ENCODE assay signal across 8 mouse cellular contexts in genomic region chr2:106973959-106974639, GRCm38 (mm10). TPM values are rescaled to one million over a fixed set of nuclear protein-coding genes. Genes with fewer than 3 reads are reported as not detected.
DNase-seq lines count a peak whose midpoint lies in the region; ATAC-seq lines count a peak whose summit lies in the region.

Arl14ep (minus strand) TSS chr2:106974424.

- no peaks in the 10 kb centered on the region for H3K4me1 ChIP-seq in hindbrain, embryonic 11.5 days (replicated peaks; ENCODE audit: control insufficient read depth, insufficient read depth, low read length)

- no peaks in the 10 kb centered on the region for H3K9me3 ChIP-seq in hindbrain, embryonic 11.5 days (ENCODE audit: control insufficient read depth, low read length)

- peak within 1 kb of the TSS; percentile 36 for H3K4me2 ChIP-seq in hindbrain, embryonic 11.5 days (replicated peaks; ENCODE audit: low read depth, low read length)

- no peak within 1 kb of the TSS for H3K27ac ChIP-seq in hindbrain, embryonic 11.5 days (ENCODE audit: low read depth, low read length)

- ATAC-seq in hindbrain, embryonic 11.5 days (ENCODE audit: low FRiP score), result peak; percentile 97

- under 1% methylated on average over 36 of the region's 36 CpGs for WGBS in hindbrain, embryonic 11.5 days

- H3K9ac ChIP-seq in hindbrain, embryonic 11.5 days (ENCODE audit: low read depth, low read length), result peak within 1 kb of the TSS; percentile 93

- no peaks in the 10 kb centered on the region for H3K27me3 ChIP-seq in hindbrain, embryonic 11.5 days (ENCODE audit: control insufficient read depth, insufficient read depth, low read length)

- H3K4me3 ChIP-seq in hindbrain, embryonic 11.5 days (ENCODE audit: low read depth, low read length), result peak within 1 kb of the TSS; percentile 74

- peak; percentile 94 for DNase-seq in Muller cell, postnatal 12 days (ENCODE audit: inconsistent ontology term)
- peak; percentile 89 for DNase-seq in cerebellum, adult 9-11 months
- peak; percentile 69 to 88 for DNase-seq in frontal cortex, adult 2 months (ENCODE audit: extremely low spot score in 1 of 2, low spot score in 1 of 2)
- DNase-seq in hindbrain, embryonic 11.5 days (ENCODE audit: low spot score), result peak; percentile 89
- DNase-seq in layer of hippocampus, postnatal 10 days (ENCODE audit: low spot score in 2 of 2), result peak; percentile 83 to 89
- peak; percentile 92 for DNase-seq in lung, postnatal 10 days
- DNase-seq in ovary, postnatal 36 days (ENCODE audit: low spot score), result peak; percentile 85
- DNase-seq in thymus, postnatal 25 days, result peak; percentile 83

- no peaks in the 10 kb centered on the region for H3K36me3 ChIP-seq in hindbrain, embryonic 11.5 days (ENCODE audit: control insufficient read depth, insufficient read depth, low read length)

RNA-seq across cellular contexts. Expression of gene Arl14ep, which starts in this region (rescaled TPM):
- polyA plus RNA-seq in frontal cortex, adult 2 months (2012; rRNA removed), result 30.2 and 30.7 TPM in 2 replicates
- 56.9 and 57.9 TPM in 2 replicates for polyA plus RNA-seq in hindbrain, embryonic 11.5 days (2014; fragmentation: Nextera tagmentation; extraction: Ambion mirVana)
- 10 to 100 TPM; 48.2 to 49.2 TPM for total RNA-seq in layer of hippocampus, postnatal 10 days (2021)
